Mouse (Mus musculus) embryo, embryonic 10 days (tissue): ENCODE measurements around the gene Xylt1.

Source experiments
- DNase-seq: peaks from one replicate; pipeline ENCODE4 v3.0.0-alpha.2; 2015; ENCODE audit warnings: low spot score

Xylt1 gene

GRCm38 (mm10) chr7:117380418-117381187, at the start of gene Xylt1:
TSS of gene Xylt1 (plus strand) at chr7:117380979.
- peak; percentile 82 for DNase-seq

GRCm38 (mm10) chr7:117333936-117334335, 46.8 kb upstream of the Xylt1 start:
- no peak for DNase-seq

GRCm38 (mm10) chr7:117356316-117356715, 24.5 kb upstream of the Xylt1 start:
- DNase-seq = no peak

- no peak for DNase-seq
These were observed 23.2 kb upstream of the Xylt1 start for GRCm38 (mm10) chr7:117357425-117358194.

- no peak for DNase-seq
These were observed 19.5 kb upstream of the Xylt1 start for GRCm38 (mm10) chr7:117361281-117361680.

GRCm38 (mm10) chr7:117362493-117362892, 18.3 kb upstream of the Xylt1 start:
- no peak for DNase-seq

GRCm38 (mm10) chr7:117368647-117369289, 12.0 kb upstream of the Xylt1 start:
- DNase-seq = no peak

- no peak for DNase-seq
These were observed 11.4 kb upstream of the Xylt1 start for GRCm38 (mm10) chr7:117369290-117369941.

- DNase-seq = peak; percentile 82
These were observed 4.9 kb upstream of the Xylt1 start for GRCm38 (mm10) chr7:117375886-117376309.

- no peak for DNase-seq
These were observed 3.6 kb upstream of the Xylt1 start for GRCm38 (mm10) chr7:117377138-117377537.

- no peak for DNase-seq
These were observed 752 bp upstream of the Xylt1 start for GRCm38 (mm10) chr7:117380036-117380417.

- DNase-seq = peak; percentile 77
These were observed 606 bp downstream of the Xylt1 start for GRCm38 (mm10) chr7:117381188-117381981.

GRCm38 (mm10) chr7:117382006-117382405, 1.2 kb downstream of the Xylt1 start:
- no peak for DNase-seq

- peak; percentile 75 for DNase-seq
These were observed 2.6 kb downstream of the Xylt1 start for GRCm38 (mm10) chr7:117383147-117383940.

- no peak for DNase-seq
These were observed 5.6 kb downstream of the Xylt1 start for GRCm38 (mm10) chr7:117386376-117386775.

- DNase-seq = no peak
These were observed 7.7 kb downstream of the Xylt1 start for GRCm38 (mm10) chr7:117388284-117388988.

- no peak for DNase-seq
These were observed 8.3 kb downstream of the Xylt1 start for GRCm38 (mm10) chr7:117389048-117389447.

GRCm38 (mm10) chr7:117392863-117393569, 12.2 kb downstream of the Xylt1 start:
- DNase-seq = no peak

- no peak for DNase-seq
These were observed 13.2 kb downstream of the Xylt1 start for GRCm38 (mm10) chr7:117393976-117394375.
